Mouse (Mus musculus) spleen, postnatal 4 days (tissue): ENCODE data around the gene Frem2.

Source experiments
- DNase-seq, 2 experiments: peaks; one replicate each; pipeline ENCODE4 v3.0.0; 2022; ENCODE audit warnings: low spot score in 2 of 2

Frem2 gene

GRCm38 (mm10) chr3:53557388-53558214 lies 99.6 kb downstream of the Frem2 start:
- no peak for DNase-seq

GRCm38 (mm10) chr3:53555031-53555952 lies 101.9 kb downstream of the Frem2 start:
- DNase-seq: no peak

GRCm38 (mm10) chr3:53552691-53553090 lies 104.5 kb downstream of the Frem2 start:
- DNase-seq: no peak

GRCm38 (mm10) chr3:53532091-53532490 lies 125.1 kb downstream of the Frem2 start:
- DNase-seq: no peak

GRCm38 (mm10) chr3:53530305-53530704 lies 126.8 kb downstream of the Frem2 start:
- DNase-seq: no peak

- peak; percentile 42 to 73 for DNase-seq
These were observed 131.4 kb downstream of the Frem2 start for GRCm38 (mm10) chr3:53525737-53526136.

- no peak for DNase-seq
These were observed 134.4 kb downstream of the Frem2 start for GRCm38 (mm10) chr3:53522794-53523193.

- DNase-seq: no peak
These were observed 142.7 kb downstream of the Frem2 start for GRCm38 (mm10) chr3:53514221-53515065.

GRCm38 (mm10) chr3:53513096-53513495 lies 144.1 kb downstream of the Frem2 start:
- no peak for DNase-seq

- DNase-seq: no peak
These were observed 154.7 kb downstream of the Frem2 start for GRCm38 (mm10) chr3:53502428-53502827.

- DNase-seq: no peak
These were observed 158.7 kb downstream of the Frem2 start for GRCm38 (mm10) chr3:53498351-53498905.

GRCm38 (mm10) chr3:53488353-53488752 lies 168.8 kb downstream of the Frem2 start, which contains the start of gene Stoml3:
Gene Stoml3 (plus strand): TSS chr3:53488653.
- no peak for DNase-seq

GRCm38 (mm10) chr3:53486996-53487576 lies 170.1 kb downstream of the Frem2 start:
- DNase-seq: no peak

GRCm38 (mm10) chr3:53486561-53486960 lies 170.6 kb downstream of the Frem2 start:
- DNase-seq: no peak

GRCm38 (mm10) chr3:53483414-53484059 lies 173.6 kb downstream of the Frem2 start:
- no peak for DNase-seq

GRCm38 (mm10) chr3:53478419-53479046 lies 178.6 kb downstream of the Frem2 start:
- DNase-seq: no peak

GRCm38 (mm10) chr3:53477468-53477867 lies 179.7 kb downstream of the Frem2 start:
- no peak for DNase-seq

- no peak for DNase-seq
These were observed 181.3 kb downstream of the Frem2 start for GRCm38 (mm10) chr3:53475889-53476288.

GRCm38 (mm10) chr3:53474179-53474578 lies 183.0 kb downstream of the Frem2 start:
- no peak for DNase-seq

- no peak for DNase-seq
These were observed 185.1 kb downstream of the Frem2 start for GRCm38 (mm10) chr3:53472061-53472460.
